Mouse (Mus musculus) hindbrain, embryonic 15.5 days (tissue): ENCODE data around the gene Slc23a3. TPM values are rescaled to one million over a fixed set of nuclear protein-coding genes. Genes with fewer than 3 reads are reported as not detected.

ENCODE experiments used
- ATAC-seq: fragments of 200-750 bp; cut with Nextera tagmentation; 2 replicates; pipeline ENCODE4 v1.8.0; 2017; ENCODE audit warnings: low read depth, moderate number of reproducible peaks, moderate TSS enrichment; ENCODE audit not compliant: low FRiP score
- H3K27ac ChIP-seq: fragments of 300-500 bp; sonication (generic); replicated peaks from 2 replicates; pipeline ENCODE4 v1.5.1; 2015; ENCODE audit warnings: mild to moderate bottlenecking, inconsistent platforms
- H3K27me3 ChIP-seq: fragments of 300-500 bp; sonication (generic); 2 replicates; pipeline ENCODE4 v1.6.1; 2015; ENCODE audit warnings: control low read depth, inconsistent platforms
- H3K36me3 ChIP-seq: fragments of 300-500 bp; sonication (generic); 2 replicates; pipeline ENCODE4 v1.6.1; 2015; ENCODE audit warnings: control low read depth, inconsistent platforms
- H3K4me1 ChIP-seq: fragments of 300-500 bp; sonication (generic); replicated peaks from 2 replicates; pipeline ENCODE4 v1.6.1; 2015; ENCODE audit warnings: control low read depth, inconsistent platforms
- H3K4me2 ChIP-seq: fragments of 300-500 bp; sonication (generic); 2 replicates; pipeline ENCODE4 v1.6.1; 2015; ENCODE audit warnings: moderate library complexity, mild to moderate bottlenecking, inconsistent platforms
- H3K4me3 ChIP-seq: fragments of 300-500 bp; sonication (generic); 2 replicates; pipeline ENCODE4 v1.5.1; 2015; ENCODE audit warnings: mild to moderate bottlenecking, inconsistent platforms
- H3K9ac ChIP-seq: fragments of 300-500 bp; sonication (generic); 2 replicates; pipeline ENCODE4 v1.6.1; 2015; ENCODE audit warnings: inconsistent platforms
- H3K9me3 ChIP-seq: fragments of 300-500 bp; sonication (generic); 2 replicates; pipeline ENCODE4 v1.6.1; 2016; ENCODE audit warnings: control low read depth, inconsistent platforms
- WGBS: fragments of 180-500 bp; shearing (Covaris S2); methylation state at CpG from one replicate; pipeline ENCODE4 v1.1.7; 2015; 5-methylcytosine and 5-hydroxymethylcytosine counted together
- polyA plus RNA-seq: library from polyadenylated mRNA; unstranded; fragments of >200 nt; fragmentation: Nextera tagmentation; extraction: Ambion mirVana; gene quantifications from 2 replicates; pipeline ENCODE4 v1.2.1, GENCODE M21; 2015

Slc23a3 gene
- polyA plus RNA-seq, 1 experiment from 2014 or later: not detected

DNA sequence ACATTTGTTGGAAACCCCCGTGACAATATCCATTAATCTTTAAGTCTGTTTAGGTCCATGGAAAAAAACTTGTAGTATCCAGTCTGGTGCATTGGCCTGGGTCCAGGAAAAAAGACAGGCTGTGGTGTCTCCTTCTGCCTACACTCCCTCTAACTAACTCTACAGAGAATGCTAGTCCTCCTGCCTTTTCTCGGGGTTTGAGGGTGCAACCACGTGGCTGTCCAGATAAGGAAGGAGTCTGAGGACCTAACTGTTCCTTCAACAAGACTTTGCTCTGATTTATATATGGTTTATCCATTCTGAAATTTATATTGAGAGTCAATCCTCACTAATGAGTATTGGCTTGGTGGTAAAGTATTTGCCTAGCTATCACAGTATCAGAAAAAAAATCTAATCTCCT, 22.1 kb upstream of the Slc23a3 start:
- Histone ChIP-seq H3K4me1 (no peaks in the 10 kb centered on the region), H3K9ac (no peak overlapping the region), H3K9me3 (no peaks in the 10 kb centered on the region), H3K4me2 (no peak overlapping the region), H3K36me3 (no peaks in the 10 kb centered on the region), H3K27ac (no peak overlapping the region), H3K27me3 (no peaks in the 10 kb centered on the region), H3K4me3 (no peak overlapping the region)
- no peak for ATAC-seq
- 68% methylated on average over 3 of the region's 3 CpGs for WGBS

DNA sequence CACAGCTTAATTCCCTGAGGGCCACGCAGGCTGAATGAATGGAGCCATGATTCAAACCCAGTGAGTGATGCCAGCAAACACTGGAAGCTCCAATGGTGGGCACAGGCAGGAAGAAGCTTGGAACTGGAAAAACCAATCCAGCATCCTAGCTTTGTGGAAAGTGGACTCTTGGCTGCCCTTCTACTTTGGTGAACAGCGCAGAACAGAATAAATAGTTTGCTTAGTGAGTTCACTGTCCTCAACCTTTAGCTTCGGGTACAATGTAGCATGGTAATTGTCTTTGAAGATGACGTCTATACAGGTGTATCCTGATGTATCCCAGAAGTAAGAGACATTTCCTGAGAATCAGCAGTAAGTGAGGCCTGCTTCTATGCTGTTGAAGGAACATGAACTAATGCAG, 15.0 kb upstream of the Slc23a3 start:
- ATAC-seq: no peak

DNA sequence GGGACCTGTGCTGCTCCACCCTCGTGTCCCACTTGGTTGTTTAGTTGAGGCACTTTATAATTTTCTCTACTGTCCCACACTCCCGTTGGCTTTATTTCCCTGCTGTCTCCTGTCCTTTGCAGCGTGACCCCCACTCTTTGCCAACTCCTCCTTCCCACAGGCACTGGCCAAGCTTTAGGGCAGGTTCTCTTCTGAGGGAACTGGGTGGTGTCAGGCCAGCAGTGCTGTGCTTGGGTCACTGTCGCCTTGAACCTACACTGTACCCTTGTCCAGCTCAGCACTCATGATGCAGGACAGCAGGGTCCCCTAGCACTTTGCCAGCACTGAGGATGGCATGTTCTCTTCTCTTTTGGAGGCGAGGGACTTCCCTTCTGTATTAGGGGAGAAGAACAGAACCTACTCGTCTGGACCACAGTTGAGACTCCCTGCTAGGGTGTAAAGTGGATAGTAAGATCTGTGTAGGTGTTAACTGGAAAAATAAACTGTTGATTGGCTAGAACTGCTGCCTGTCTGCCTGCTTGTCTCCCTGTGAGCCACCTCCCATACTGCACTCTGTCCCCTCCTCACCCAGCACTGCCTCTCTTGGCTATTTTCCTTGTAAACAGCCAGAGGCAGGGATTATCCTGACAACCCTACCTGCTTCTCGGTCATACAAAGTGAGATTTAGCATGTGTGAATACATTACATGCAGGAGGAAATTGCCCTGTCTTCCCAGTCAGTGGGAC, 13.9 kb upstream of the Slc23a3 start:
- Histone ChIP-seq H3K4me1 (peaks cover 15% of the 10 kb centered on the region), H3K4me3 (no peak overlapping the region), H3K9me3 (no peaks in the 10 kb centered on the region), H3K4me2 (no peak overlapping the region), H3K36me3 (peaks cover 42% of the 10 kb centered on the region), H3K27me3 (no peaks in the 10 kb centered on the region), H3K27ac (no peak overlapping the region), H3K9ac (no peak overlapping the region)
- no peak for ATAC-seq
- 90% methylated on average over 7 of the region's 7 CpGs for WGBS

More for the DNA sequence above, 15.0 kb upstream of the Slc23a3 start:
- 92% methylated on average over 4 of the region's 4 CpGs for WGBS
- Histone ChIP-seq H3K9ac (no peak overlapping the region), H3K27ac (no peak overlapping the region), H3K9me3 (no peaks in the 10 kb centered on the region), H3K4me2 (no peak overlapping the region), H3K36me3 (peaks cover 42% of the 10 kb centered on the region), H3K27me3 (no peaks in the 10 kb centered on the region), H3K4me3 (no peak overlapping the region), H3K4me1 (peaks cover 12% of the 10 kb centered on the region)

DNA sequence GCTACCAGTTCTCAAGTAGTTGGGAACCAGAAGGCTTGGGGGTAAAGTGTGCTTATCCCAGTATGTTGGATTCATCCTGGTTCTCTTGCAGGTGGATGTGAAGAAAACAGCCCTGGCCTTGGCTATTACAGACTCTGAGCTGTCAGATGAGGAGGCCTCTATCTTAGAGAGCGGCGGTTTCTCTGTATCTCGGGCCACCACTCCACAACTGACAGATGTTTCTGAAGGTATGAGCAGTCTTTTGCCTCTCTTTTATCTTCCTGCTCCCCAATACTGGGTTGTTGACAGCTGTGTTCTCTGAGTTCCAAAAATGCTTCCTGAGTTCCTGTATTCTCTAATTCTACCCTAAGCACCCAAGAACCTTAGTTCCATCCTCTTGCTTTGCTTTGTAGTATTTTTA, 11.9 kb upstream of the Slc23a3 start:
- no peak overlapping the region for H3K4me3 ChIP-seq
- H3K4me2 ChIP-seq: no peak overlapping the region
- H3K27ac ChIP-seq: no peak overlapping the region
- no peak for ATAC-seq
- no peaks in the 10 kb centered on the region for H3K9me3 ChIP-seq
- peaks cover 28% of the 10 kb centered on the region for H3K4me1 ChIP-seq
- no peak overlapping the region for H3K9ac ChIP-seq
- no peaks in the 10 kb centered on the region for H3K27me3 ChIP-seq
- 97% methylated on average over 3 of the region's 3 CpGs for WGBS
- H3K36me3 ChIP-seq: peaks cover 42% of the 10 kb centered on the region

DNA sequence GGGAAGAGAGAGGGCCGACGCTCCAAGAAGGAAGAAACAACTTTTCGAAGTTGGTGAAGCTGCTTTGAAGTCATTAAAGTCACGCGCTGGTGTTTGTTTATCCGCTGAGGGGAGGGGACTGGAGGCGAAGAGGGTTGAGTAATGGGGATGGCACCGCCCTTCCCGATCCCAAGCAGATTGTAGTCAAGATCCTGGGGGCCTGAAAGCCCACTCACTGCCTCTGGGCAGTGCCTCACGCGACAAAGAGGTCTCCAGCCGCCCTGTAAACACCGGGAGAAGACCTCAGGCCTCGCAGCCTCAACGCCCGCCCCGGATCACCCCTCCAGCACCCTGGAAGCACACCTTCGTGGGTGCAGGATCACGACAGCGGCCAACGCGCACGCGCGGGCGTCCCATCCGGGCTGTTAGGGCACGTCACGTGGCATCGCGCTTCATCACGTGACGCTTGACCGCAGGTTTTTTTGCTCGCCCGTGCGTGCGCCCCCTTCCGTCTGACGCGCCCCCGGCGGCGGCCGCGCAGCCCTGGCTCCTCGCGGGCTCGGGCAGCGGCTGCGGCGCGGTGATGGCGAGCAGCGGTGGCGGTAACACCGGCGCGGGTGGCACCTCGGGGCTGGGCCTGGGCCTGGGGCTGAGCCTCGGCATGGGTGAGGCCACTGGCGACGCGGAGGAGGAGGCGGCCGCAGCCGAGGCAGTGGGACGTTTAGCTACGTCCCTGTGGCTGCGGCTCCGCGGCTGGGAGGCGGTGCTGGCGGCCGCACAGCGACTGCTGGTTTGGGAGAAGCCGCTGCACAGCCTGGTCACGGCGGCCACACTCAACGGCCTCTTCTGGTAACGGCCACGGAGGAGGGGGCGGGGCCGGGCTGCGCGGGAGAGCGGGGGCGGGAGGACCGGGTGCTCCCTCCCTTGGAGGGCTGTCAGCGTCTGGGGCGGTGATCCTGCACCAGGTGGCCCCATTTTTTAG, 8.9 kb upstream of the Slc23a3 start, which contains the start of the genes Cnppd1 and Retreg2:
TSS of gene Cnppd1 (minus strand) at position 411 of the 961 bp plus-strand sequence.
TSS of gene Retreg2 (plus strand) at position 478 of the 961 bp plus-strand sequence.
- H3K27ac ChIP-seq: peak within 1 kb of the TSS; percentile 99
- H3K9me3 ChIP-seq: no peaks in the 10 kb centered on the region
- peaks cover 47% of the 10 kb centered on the region for H3K36me3 ChIP-seq
- peaks cover 39% of the 10 kb centered on the region for H3K4me1 ChIP-seq
- ATAC-seq: peak; percentile 90
- H3K4me3 ChIP-seq: peak within 1 kb of the TSS; percentile 90
- under 1% methylated on average over 87 of the region's 91 CpGs for WGBS
- H3K9ac ChIP-seq: peak within 1 kb of the TSS; percentile 92
- no peaks in the 10 kb centered on the region for H3K27me3 ChIP-seq
- H3K4me2 ChIP-seq: peak within 1 kb of the TSS; percentile 98

DNA sequence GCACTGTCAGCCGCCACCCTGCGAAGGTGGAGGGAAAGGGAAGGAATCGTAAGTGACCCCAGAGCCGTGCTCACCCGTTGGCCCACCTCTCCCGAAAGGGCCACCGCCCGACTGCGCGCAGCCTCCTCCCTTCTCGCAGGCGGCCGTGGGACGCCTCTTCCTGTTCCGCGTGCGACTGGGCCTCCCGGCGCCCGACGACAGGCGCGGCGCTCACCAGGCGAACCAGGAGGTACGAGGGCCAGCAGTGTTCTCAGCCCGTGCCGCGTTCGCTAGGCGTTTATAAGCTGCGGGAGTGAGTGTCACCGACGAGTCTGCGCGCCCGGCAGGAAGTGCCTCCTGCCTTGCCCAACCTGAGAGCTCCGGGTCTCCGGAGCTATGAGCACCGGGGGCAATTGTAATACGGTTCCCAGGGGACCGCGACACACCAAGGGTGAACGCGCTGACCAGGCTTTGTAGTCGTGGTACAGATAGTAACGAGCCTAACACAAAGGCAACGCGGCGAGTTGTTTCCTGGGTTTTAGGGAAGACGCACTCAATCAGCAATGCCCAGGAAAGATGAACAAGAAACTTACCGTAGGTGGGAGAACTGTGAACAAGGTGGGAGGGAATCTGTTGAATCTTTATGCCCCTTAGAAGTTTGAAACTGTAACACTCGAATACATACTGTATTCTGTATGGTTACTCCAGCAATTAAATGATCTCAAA, 7.9 kb upstream of the Slc23a3 start:
- Histone ChIP-seq H3K27me3 (no peaks in the 10 kb centered on the region), H3K36me3 (peaks cover 47% of the 10 kb centered on the region), H3K4me1 (peaks cover 39% of the 10 kb centered on the region), H3K9ac (peak overlapping the region; percentile 92), H3K9me3 (no peaks in the 10 kb centered on the region), H3K4me3 (peak overlapping the region; percentile 90), H3K4me2 (peak overlapping the region; percentile 98), H3K27ac (peak overlapping the region; percentile 99)
- ATAC-seq: 0 out of 2 replicates have a peak, but pooled peaks have one; percentile 4
- under 1% methylated on average over 47 of the region's 53 CpGs for WGBS

DNA sequence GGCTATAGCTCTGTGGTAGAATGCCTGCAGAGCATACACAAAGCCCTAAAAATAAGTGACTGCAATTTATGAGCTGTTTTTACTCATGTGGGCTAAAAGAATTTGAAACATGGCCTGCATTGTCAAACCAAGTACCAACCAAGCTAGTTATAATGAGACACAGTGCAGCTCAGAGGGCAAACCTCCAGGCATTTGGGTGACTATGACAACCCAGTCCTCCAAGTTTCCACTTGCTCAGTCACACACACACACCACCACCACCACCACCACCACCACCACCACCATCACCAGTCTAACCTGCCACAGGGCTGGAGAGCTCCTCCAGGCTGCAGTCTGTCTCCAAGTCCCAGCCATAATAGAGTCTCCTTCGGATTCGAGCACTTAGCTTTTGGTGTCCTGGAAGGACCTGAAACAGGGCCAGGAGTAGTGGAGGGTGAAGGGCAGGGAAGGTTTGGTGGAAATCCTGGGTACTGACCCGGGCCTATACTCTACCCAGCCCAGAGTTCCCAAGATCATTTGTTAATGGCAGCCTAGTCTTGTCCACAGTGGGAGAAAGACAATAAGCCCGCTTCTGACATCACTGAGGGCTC, 7.0 kb upstream of the Slc23a3 start:
- ATAC-seq: no peak
- peak overlapping the region; percentile 99 for H3K27ac ChIP-seq
- H3K9ac ChIP-seq: peak overlapping the region; percentile 92
- H3K4me3 ChIP-seq: peak overlapping the region; percentile 90
- H3K27me3 ChIP-seq: no peaks in the 10 kb centered on the region
- H3K4me2 ChIP-seq: peak overlapping the region; percentile 98
- peaks cover 47% of the 10 kb centered on the region for H3K36me3 ChIP-seq
- H3K4me1 ChIP-seq: peaks cover 39% of the 10 kb centered on the region
- WGBS: 52% methylated on average over 4 of the region's 4 CpGs
- no peaks in the 10 kb centered on the region for H3K9me3 ChIP-seq

DNA sequence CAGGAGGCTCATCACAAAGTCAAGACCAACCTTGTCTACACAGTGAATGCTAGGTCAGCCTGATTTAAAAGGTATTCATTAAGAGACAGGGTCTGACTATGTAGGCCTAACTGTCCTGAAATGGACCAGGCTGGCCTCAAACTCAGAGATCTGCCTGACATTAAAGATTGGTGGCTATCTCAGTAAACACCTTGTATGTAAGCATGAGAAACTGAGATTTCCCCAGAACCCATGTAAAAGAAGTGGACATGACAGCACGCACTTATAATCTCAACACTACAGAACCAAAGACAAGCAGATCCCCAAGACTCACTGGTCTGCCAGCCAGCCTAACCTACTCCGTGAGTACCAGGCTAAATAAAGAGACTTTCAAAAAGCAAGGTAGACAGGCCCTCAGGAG, 4.8 kb upstream of the Slc23a3 start:
- H3K4me1 ChIP-seq: peaks cover 24% of the 10 kb centered on the region
- peaks cover 36% of the 10 kb centered on the region for H3K36me3 ChIP-seq
- H3K27ac ChIP-seq: no peak overlapping the region
- H3K9ac ChIP-seq: no peak overlapping the region
- no peak overlapping the region for H3K4me2 ChIP-seq
- no peak for ATAC-seq
- H3K9me3 ChIP-seq: no peaks in the 10 kb centered on the region
- WGBS: 94% methylated on average over 2 of the region's 2 CpGs
- H3K4me3 ChIP-seq: no peak overlapping the region
- no peaks in the 10 kb centered on the region for H3K27me3 ChIP-seq

DNA sequence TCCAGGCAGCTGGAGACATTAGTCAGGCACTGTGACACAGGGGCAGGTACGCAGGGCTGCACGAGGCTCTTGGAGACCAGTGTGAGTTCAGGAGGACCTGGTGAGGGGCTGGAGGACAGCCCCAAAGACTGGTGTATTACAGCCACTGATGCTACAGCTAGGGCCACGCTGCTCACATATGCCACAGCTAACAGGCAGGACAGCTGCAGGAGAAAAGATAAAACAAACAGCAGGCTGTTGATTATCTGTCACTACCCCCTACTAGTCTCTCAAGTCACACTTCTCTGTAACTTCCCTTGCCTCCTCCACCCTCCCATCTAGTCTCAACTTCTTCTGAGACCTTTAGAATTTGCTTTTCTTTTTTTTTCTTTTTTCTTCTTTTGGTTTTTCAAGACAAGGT, 3.0 kb upstream of the Slc23a3 start:
- Histone ChIP-seq H3K4me1 (peaks cover 23% of the 10 kb centered on the region), H3K4me3 (no peak overlapping the region), H3K4me2 (no peak overlapping the region), H3K36me3 (peaks cover 36% of the 10 kb centered on the region), H3K27me3 (no peaks in the 10 kb centered on the region), H3K9ac (no peak overlapping the region), H3K27ac (no peak overlapping the region), H3K9me3 (no peaks in the 10 kb centered on the region)
- no peak for ATAC-seq
- WGBS: 80% methylated on average over 3 of the region's 3 CpGs

DNA sequence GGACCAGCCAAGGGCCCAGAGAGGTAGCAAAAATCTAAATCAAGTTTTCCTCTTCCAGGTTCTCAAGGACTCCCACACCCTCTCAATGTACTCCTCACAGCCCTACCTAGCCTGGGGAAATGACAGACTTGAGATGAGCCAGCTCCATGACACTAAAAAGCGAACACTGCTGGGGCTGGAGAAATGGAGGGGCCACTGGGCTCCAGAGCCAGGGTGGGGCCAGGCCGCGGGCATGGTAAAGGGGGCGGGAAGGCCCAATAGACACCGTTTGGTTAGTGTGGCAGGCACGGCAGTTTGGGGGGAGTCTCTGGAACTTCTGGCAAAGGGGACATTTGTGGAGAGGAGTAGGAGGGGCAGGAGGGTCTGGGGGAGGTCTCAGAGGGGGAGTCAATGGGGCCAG, 2.6 kb upstream of the Slc23a3 start:
- Histone ChIP-seq H3K27me3 (no peaks in the 10 kb centered on the region), H3K4me3 (no peak overlapping the region), H3K9ac (no peak overlapping the region), H3K4me2 (no peak overlapping the region), H3K27ac (no peak overlapping the region), H3K36me3 (peaks cover 36% of the 10 kb centered on the region), H3K4me1 (peaks cover 18% of the 10 kb centered on the region), H3K9me3 (no peaks in the 10 kb centered on the region)
- ATAC-seq: no peak
- 86% methylated on average over 6 of the region's 6 CpGs for WGBS

DNA sequence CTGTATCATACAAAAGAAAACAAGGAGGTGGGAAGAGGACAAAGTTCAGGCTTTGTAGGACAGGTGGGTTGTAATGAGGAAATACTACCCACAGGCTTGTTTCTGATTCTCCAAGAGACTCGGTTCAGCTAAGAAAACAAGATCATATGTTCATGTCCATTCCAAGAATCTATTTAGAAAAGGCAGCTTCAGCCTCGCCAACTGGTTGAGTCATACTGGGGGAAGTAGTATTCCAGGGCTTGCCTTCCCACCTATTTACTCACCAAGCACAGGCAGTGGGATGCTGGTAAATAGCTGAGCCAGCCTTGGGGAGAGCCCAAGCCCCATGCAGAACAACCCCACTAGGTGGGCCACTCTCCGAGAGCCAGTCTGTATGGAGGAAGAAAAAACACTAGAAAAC, 5.0 kb downstream of the Slc23a3 start:
- Histone ChIP-seq H3K9me3 (no peaks in the 10 kb centered on the region), H3K36me3 (no peaks in the 10 kb centered on the region), H3K27me3 (no peaks in the 10 kb centered on the region), H3K27ac (no peak overlapping the region), H3K4me1 (no peaks in the 10 kb centered on the region; the same call in 1 of the 2 replicates), H3K9ac (no peak overlapping the region), H3K4me2 (no peak overlapping the region), H3K4me3 (no peak overlapping the region)
- no peak for ATAC-seq
- 86% methylated on average over 3 of the region's 3 CpGs for WGBS
